Mouse (Mus musculus): Measurements from ENCODE around the gene Clasp1.
"Not testable (repeated sequence)": the region's sequence is repeated elsewhere in the genome, so short reads cannot be mapped to it uniquely, and the experiment has no call there.

Gene Clasp1

GRCm38 (mm10) chr1:118580174-118580702 lies 191.4 kb downstream of the Clasp1 start:
- DNase-seq (ENCODE audit: low spot score in 2 of 2) = no peak

- DNase-seq (ENCODE audit: low spot score in 2 of 2) = no peak
Measured at GRCm38 (mm10) chr1:118581179-118581578, 192.3 kb downstream of the Clasp1 start.

GRCm38 (mm10) chr1:118589721-118590120 lies 200.9 kb downstream of the Clasp1 start:
- no peak for DNase-seq (ENCODE audit: low spot score in 2 of 2)

DNA sequence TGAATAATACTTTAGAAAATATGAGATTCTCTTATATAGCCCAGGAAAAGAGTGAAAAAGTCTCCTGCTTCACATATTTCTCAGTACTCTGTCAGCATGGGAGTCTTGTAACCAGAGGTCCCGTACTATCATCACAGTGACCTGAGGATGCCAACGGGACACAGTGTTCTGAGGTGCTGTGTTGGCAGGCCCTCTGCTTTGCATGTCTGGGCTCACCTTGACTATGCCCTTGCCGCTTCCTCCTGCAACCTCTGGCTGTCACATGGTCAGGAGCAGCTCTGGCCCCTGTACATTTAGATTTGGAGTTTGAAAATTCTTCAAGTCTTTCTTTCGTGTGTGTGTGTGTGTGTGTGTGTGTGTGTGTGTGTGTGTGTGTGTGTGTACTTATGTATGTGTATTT lies 204.1 kb downstream of the Clasp1 start:
- no peak for DNase-seq (ENCODE audit: low spot score in 2 of 2)

DNA sequence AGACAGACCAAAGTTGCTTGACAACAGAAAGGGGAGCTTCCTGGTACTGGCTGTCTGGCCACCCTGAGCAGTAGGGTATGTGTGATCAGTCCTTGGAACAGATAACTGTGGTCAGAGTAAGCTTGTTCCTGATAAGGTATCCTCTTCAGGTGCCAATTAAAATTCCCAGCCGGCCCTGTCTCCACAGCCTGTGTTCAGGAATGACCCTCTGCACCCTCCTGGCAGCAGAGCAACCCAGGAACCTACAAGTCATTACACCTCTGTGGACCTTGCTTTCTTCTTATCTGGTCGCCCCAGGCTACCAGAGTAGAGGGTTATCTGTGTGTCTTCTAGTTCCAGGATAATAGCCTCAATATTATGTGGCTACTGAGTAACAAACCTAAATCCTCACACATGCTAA lies 206.5 kb downstream of the Clasp1 start:
- DNase-seq (ENCODE audit: low spot score in 2 of 2) = no peak

DNA sequence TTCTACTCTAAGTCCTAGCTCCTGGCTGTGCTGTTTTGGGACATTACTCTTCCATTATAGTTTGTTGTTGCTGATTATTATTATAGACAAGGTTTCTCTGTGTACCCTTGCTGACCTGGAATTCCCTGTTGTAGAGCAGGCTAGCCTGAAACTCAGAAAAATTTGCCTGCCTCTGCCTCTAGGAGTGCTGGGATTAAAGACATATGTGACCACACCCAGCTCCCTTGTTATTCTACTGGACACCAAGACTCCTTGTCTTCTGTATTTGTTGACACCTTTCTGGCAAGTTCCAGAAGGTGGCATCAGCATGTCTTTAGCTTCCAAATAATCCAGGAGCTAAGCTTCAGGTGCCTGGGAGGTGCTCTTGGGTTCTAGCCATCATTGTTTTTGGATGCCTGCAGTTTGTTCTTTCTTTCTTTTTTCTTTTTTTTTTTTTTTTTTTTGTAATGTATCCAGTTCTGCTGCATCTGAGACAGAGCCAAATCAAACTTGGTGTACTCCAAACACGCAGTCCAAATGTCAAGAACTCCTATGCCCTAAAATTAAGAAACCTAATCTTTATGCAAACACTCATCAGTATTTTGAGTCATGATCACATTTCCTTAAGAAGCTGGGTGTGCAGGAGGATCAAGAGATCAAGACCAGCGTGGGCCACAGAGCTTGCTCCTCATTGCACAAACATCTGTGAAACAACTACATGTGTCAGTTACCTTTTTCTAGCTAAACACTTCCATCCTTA lies 208.8 kb downstream of the Clasp1 start:
- no peak for DNase-seq (ENCODE audit: low spot score in 2 of 2)

GRCm38 (mm10) chr1:118598339-118598738 lies 209.5 kb downstream of the Clasp1 start:
- DNase-seq (ENCODE audit: low spot score in 2 of 2) = no peak

DNA sequence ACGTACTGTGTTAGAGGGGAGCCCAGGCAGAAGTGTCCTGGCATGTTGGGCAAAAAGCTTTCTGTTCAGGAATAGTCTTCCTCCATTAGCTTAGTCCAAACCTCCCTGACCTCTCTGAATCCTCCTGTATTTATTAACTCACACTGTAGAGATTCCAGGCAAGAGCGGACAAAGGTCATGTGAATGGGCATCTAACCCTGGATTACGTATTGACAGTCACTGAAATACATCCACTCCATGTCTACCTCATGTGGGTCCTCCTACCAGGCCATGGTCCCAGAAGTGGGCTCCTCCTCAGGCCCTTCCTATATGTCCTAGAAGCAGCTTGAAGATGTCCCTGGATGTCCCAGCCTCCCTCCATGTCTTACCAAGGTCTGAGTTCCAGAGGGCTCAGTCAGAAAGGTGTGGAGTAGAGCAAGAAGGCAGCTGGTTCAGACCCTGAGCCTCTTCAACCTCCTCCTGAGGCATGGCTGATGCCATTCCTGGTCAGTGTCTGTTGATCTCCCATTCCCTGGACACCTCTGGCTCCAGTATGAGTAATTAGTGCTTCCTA lies 224.8 kb downstream of the Clasp1 start:
- no peak for DNase-seq (ENCODE audit: low spot score in 2 of 2)

- not testable (repeated sequence) for DNase-seq (ENCODE audit: low spot score in 2 of 2)
Measured at GRCm38 (mm10) chr1:118621055-118621454, 232.2 kb downstream of the Clasp1 start.

DNA sequence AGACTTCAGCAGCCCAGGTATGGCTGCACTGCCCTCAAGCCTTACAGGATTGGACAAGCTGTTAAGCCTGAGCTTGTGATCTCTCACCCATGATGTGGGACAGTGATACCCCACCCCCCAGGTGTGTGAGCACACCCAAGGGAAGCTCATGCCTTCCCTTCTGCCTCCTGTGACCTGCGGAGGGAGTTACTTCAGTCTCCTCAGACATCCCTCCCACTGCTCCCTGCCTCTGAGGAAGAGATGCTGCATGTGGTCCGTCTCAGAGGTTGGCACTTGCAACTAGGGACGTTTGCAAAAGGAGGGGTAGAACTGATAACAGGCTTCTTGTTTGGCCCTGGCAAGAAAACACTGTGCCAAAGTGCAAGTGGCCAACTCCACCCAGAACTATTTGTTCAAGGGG lies 234.0 kb downstream of the Clasp1 start:
- DNase-seq (ENCODE audit: low spot score in 2 of 2) = no peak

DNA sequence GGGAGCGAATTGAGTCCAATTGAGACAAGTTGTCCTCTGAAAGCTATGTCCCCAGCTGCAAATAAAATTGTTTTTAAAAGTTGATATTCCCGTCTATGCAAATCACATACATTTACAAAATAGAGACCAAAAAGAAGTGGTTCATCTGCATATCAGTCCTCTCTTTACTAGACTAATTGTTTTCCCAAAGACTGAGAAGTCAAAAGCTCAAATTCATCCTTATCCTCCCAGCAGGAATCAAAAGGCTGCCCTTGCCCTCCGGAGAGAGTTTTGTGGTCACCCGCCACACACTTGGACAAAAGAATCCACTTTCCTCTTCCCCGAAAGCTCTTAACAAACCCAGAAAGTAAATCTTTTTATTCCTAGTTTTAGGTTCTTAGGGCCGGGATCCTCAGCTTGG lies 236.6 kb downstream of the Clasp1 start:
- no peak for DNase-seq (ENCODE audit: low spot score in 2 of 2)

- no peak for DNase-seq (ENCODE audit: low spot score in 2 of 2)
Measured at GRCm38 (mm10) chr1:118625921-118626320, 237.1 kb downstream of the Clasp1 start.

GRCm38 (mm10) chr1:118626452-118626851 lies 237.6 kb downstream of the Clasp1 start:
- DNase-seq (ENCODE audit: low spot score in 2 of 2) = no peak

DNA sequence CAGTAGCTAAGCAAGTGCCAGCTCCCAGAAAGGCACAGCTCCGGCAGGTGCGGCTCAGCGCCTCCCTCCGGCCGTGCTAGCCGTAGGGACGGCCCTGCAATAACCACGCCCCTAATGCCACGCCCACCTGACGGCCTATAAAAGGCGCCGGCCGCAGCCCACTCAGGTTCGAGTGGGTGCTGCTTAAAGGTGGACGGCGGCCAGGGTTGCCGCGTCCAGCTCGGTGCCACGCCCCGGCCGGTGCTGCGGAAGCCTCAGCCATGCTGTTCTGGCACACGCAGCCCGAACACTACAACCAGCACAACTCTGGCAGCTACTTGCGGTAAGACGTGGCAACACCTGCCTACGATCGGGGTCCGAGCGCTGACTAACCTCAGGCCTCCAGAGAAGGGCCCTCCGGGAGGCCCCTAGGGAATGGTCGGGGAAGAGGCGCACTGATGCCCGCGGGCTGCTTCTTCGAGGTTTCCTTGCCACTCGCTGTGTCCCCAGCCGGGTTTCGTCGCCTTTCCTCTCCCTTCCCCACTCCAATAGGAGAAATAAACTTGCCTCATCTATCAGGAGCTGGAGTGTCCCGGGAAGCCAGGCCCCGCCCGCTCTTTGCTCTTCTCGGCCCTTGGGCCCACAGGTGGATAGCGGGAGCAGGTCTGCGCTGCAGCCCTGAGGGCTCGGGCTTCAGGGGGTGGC lies 239.1 kb downstream of the Clasp1 start, which contains the start of gene Tfcp2l1:
Tfcp2l1 (plus strand) TSS at position 165 of the 684 bp plus-strand sequence.
- DNase-seq (ENCODE audit: low spot score in 2 of 2) = peak in 1 of 2 experiments; percentile 33

DNA sequence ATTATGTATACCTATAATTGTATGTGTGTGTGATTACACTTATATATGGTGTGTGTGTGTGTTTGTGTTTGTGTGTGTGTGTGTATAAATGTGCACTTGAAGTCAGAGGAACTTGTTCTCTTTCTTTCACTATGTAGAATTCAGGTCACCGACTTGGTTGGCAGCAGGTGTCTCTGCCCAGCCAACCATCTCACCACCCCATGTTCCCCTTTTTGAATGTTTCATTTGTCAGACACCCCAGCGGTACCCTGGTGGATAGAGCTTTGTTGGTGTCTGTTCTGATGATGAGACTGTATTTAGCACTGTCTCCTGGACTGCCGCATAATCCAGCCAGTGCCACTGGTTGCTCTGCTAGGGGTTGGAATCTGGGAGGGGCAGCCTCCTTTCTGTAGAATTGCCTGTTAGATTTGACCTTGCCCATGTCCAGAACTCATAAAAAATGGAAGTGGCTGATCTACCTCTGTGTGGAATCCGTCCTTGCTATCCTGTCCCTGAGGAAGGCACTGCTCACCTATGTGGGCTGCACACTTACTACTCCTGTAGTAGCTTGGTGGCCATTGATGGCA lies 244.6 kb downstream of the Clasp1 start:
- no peak for DNase-seq (ENCODE audit: low spot score in 2 of 2)

DNA sequence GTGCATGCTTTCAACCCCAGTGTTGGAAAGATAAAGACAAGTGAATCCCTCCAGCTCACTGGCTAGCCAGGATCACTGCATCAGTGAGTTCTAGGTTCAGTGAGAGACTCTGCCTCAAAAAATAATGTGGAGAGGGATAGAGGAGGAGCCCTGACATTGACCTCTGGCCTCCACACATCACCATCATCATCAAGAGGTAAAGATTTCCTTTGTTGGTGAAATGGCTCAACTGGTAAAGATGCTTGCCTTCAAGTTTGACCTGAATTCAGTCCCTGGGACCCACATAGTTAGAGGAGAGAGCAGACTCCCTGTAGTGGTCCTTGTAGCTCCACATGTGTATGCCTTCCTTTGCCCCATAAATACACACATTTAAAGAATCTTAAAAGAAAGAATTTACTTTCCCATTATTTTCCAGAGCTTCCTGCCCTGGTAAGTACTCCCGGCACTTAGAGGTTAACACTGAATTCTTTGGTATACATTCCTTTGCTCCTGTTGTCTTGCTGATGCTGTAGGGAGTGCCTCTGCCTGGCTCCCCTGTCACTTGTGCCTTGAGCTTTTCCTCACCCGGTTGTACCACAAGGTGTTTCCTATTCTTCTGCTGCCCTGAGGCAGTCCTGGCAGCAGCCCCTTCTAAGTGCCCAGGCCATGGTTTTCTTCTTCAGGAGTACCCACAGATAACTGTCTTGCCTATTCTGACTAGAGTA lies 253.6 kb downstream of the Clasp1 start:
- DNase-seq (ENCODE audit: low spot score in 2 of 2) = no peak

DNA sequence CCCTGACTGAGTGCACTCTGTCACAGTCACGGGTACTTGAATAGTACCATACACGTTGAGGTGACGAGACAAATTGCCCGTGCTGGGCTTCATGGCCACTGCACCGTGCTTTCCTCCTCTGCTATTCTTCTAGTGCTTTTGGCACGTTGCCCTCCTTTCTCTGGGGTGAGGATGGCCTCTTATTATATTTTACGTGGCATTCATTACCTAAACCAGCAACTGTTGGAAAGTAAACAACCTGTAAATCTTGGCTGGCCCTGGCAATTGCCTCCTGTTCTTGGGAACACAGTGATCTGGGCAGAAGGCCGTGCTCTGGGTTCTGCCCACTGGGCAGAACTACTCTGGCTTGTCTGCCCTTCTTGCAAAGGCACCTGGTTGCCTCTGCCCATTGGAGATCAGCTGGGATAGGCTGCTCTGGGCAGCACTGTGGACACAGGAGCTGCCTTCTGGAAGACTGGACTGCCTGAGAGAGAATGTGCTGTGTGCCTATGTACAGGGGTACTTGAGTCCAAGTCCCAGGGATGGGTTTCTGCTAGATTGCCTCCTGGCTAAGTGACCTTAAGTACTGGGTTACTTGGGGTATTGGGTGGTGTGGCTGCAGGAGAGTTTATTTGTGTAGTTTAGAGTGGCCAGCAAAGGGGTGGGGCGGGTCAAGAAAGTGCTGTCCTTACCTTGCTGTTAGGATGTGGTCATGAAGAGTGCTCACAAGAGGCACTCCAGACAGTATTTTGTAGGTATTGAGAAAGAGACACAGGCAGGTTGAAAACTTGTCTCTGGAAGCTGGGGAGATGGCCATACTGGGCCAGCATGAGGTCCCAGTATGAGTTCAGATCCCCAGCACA lies 254.5 kb downstream of the Clasp1 start:
- DNase-seq (ENCODE audit: low spot score in 2 of 2) = no peak

DNA sequence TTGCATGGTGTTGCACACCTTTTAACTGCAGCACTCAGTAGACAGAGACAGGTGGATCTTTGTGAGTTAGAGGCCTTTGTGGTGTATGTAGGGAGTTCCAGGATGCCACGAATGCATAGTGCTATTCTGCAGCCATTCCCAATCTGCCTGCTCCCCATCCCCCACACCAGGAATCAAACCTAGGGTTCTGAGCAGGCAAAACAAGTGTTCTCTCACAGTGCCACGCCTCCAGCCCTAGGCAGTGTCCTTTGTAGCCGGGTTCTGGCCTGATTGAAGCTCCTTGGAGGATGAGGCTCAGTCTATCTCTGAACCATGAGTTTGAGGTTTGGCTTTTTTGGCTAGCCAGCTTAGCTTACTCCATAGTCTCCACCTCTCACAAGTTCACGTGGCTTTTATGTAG lies 256.8 kb downstream of the Clasp1 start:
- no peak for DNase-seq (ENCODE audit: low spot score in 2 of 2)

- DNase-seq (ENCODE audit: low spot score in 2 of 2) = no peak
Measured at GRCm38 (mm10) chr1:118648015-118648414, 259.2 kb downstream of the Clasp1 start.

DNA sequence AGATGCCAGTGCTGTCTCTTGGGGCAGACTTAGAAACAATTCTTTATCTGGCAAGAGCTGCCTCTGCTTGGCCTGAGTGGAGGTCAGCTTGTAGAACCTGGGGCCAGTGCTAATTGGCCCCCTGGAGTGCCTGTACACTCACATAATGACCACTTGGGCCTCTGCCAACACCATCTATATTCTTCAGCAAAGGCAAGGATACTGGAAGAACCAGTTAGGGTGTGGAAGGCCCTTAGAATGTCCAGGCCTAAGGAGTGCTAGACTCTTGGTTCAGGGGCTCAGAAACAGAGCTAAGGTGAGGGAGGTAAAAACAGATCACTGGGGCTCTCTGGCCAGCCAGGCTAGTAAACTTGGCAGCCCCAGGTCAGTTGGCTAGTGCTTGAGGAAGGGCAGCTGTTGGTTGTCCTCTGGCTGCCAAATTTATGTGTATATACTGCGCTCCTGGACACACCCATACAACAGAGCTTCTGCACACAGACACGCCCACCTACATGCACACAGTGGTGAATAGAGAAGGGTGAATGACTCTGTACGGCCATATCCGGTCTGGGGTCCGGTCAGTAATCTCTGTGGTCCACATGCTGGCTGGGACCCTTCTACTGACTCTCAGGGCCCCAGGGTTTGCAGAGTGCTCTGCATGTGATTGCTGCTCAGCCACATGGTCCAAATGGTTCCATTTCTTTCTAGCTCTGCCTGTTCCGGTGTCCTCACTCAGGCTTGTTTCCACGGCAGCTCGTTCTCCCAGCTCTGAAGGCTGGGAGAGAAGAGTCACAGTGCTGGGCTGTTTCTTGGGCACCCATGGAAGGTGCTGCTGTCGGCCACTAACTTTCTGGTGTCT lies 261.3 kb downstream of the Clasp1 start:
- DNase-seq (ENCODE audit: low spot score in 2 of 2) = no peak

Measured in frontal cortex, postnatal 10 days (tissue).